Mouse (Mus musculus) kidney, postnatal 10 days (tissue): Measurements from ENCODE around the gene Ddr2.

Experiments used
- DNase-seq: peaks from one replicate; pipeline ENCODE4 v3.0.0; 2021; ENCODE audit warnings: mixed read lengths

The Ddr2 gene

DNA sequence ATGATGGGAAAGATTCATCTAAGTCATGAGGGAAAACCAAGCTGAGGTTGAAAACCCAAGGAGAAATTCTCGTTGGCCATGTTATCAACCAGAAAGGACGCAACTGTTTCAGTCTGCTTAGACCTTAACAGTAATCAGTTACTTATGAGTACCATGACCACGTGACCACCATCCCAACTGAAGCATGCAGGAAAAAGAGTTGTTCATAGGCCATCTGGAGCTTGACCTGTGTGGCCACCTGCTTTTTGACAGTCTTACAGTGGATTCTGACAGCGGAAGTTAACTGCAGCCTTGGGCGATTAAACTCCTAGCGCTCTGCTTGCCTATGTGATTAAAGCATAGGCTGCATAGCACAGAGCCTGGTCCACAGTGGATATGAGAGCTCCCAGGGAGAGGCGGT lies 23.9 kb downstream of the Ddr2 start:
- no peak for DNase-seq

DNA sequence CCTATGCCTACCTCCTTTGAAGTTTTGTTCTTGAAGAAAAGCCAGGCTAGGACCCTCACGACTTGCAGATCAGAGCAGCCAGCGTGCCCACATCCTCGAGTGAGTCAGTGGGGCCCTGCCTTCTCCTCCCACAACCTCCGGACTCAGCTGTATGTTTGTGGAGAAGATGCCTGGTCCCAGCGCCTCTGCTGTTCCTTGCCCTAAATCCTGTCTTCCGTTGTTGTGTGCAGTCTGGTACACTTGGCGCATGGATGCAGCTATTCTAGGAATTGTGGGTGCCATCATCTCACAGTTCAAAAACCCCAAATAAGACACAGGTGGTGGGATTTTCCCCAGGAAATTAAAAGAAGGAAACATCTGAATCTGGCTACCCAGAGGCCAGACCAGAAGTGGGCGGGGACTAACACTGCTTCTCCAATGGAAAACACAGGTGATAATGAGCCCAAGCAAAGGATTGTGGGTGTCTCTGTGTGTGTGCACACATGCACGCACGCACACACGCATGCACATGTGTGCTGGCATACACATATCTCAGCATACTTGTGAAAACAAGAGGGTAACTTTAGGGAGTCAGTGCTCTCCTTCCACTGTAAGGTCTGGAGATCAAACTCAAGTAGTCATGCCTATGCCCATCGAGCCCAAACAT lies 26.3 kb downstream of the Ddr2 start:
- DNase-seq, result no peak

DNA sequence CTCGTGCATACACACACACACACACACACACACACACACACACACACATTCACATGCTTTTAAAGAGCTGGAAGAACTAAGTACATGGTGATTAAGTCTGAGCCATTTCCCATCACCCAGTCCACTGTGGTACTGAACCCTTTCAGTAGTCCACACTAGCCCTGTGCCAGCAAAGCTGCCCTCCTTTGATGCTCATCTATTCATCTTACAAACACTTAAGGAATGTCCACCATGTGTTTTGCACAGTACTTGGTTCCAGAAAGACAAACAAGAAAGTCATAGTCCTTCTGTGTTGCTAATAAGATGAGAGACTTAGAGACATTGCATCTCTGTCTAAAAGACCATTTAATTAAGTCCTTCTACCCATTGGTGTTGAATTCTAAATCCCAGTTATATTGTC lies 29.7 kb downstream of the Ddr2 start:
- no peak for DNase-seq

DNA sequence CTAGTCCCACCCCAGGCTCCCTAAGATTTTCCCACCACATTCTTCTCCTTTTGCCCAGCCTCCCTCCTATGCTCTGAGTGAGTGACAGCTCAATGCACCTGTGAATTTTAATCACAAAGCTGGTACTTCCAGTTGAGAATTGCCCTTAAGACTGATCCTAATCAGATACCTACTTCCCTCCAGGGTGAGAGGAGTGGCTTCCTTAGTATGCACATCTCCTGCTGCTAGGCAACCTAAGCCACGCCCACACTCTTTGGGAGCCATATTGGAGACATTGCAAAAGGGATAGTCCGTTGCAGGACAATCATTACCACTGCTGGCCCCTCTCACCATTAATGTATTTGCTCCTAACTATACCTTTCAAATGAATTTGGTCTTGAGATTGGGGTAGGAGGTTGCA lies 31.1 kb downstream of the Ddr2 start:
- no peak for DNase-seq

DNA sequence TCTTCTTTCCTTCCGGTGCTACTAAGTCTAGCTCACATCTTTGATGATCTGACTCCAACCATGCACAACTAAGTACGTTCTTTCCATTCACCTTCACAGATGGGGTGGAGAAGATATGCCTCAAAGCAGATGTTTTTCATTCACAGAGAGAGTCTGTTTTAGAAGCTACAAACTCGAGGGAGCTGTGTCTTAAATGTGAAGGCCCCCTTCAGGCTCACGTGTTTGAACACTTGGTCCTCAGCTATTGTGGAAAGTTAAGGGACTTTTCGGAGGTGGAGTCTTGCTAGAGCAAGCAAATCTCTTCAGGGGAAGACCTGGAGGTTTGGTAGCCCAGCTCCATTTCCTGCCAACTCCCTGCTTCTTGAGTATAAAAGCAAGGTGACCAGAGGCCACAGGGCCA lies 34.2 kb downstream of the Ddr2 start:
- DNase-seq, result no peak

- no peak for DNase-seq
Measured at GRCm38 (mm10) chr1:170073768-170074167, 36.8 kb downstream of the Ddr2 start.

- no peak for DNase-seq
Measured at GRCm38 (mm10) chr1:170069143-170069542, 41.4 kb downstream of the Ddr2 start.

DNA sequence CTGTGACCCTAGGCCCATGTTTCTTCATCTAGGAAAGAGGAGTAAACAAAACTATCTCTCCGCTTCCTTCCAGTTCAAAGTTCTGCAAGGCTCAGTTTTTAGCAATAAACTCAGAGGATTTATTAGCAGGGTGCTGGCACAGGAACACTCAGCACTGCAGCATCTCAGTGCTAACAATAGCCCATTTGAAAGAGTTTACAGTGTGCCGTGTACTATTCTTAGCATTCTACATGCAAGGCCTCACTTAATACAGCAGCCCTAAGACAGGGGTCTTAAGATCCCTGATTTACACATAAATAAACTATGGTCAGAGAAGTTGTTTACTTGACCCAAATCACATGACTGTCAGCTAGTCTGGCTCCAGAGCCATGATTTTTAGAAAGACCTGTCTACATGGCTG lies 44.6 kb downstream of the Ddr2 start:
- DNase-seq, result no peak

DNA sequence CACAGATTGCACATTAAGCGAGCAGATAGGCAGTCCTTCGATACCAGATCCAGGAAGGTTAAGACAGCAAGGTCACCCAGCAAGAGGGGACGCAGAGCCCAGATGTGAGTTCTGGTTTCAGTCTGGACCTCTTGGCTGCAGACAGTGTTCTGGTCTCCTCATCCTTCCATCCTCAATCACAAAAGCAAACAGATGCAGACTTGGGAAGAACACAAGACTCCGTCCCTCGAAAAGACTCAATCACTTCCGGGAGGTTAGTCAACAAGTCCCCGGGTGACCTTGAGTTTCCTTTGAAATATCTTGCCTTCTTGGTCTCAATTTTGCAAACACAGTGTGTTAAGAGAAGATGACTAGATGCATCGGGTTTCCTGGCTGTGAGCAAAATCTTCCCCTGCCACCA lies 45.6 kb downstream of the Ddr2 start:
- DNase-seq, result no peak

- DNase-seq, result peak; percentile 73
Measured at GRCm38 (mm10) chr1:170064083-170064494, 46.5 kb downstream of the Ddr2 start.

DNA sequence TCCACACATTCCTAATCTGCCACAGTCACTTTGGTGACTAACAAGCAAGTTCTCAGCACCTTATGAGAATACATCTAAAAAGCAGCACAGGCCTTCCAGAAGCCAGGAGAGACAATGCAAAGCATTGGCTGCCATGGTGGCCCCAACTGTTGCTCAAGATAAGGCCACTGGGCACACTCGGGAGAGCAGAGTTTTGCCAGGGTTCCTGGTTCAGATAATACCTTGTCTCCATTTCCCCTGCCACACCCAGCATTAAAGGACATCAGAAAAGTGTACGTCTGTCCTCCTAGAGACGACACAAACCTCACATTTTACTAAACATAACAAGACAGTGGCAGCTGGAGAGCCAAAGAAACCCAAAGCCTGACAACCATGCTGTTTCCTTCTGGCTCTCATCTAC lies 50.3 kb downstream of the Ddr2 start:
- no peak for DNase-seq

DNA sequence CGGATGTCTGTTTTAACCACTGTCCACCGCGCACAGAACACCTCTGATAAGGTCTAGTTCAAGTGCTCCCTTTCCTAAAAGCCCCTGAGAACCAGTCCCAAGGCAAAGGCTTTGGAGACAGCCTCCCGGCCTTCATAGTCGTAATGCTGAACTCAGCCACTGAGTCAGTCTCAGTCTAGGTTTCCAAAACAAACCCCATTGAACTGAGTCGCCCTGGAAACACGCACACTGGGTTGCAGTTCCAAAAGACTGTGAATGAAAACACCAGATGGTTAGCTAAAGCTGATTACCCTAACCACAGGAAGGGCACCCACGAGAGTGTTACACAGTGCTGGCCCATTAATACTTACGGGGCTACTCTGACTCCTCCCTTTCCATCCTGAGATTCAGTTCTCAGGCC lies 51.2 kb downstream of the Ddr2 start:
- no peak for DNase-seq

DNA sequence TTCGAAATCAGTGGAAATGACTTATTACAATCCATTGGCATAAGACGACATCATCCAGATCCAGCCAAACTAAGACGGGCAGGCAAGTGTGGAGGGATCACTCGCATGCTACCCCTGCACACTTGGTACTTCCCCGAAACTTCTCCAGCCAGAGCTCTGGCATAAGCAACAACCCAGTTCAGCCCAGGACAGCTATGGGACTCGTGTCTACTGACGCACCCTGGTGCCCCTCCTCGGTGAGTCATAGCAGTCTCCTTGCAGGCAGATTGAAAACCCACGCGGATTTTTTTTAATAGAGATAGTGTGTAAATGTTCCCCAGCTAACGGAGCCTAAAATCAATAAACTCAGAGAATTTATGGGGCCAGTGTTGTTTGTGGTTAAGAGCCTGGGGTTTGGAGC lies 52.5 kb downstream of the Ddr2 start:
- DNase-seq, result no peak

DNA sequence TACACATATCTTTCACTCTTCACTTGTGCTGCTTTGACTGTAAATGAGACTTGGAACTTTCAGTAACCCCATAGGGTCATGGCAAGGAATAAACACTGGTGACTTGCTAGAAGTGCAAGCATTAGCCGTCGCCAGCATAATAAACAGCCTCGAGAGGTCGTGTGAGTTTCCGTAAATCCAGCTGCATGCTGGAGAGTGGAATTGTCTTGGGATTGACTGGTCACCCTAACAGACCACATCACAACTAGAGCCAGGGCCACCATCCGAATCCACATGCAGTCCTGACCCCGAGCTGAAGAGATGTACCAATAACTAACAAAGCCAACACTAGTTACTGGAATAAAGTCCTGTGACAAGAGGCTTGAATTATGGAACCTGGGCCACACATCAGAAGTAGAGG lies 53.0 kb downstream of the Ddr2 start:
- peak; percentile 40 for DNase-seq

GRCm38 (mm10) chr1:170056921-170057320 lies 53.6 kb downstream of the Ddr2 start:
- no peak for DNase-seq

DNA sequence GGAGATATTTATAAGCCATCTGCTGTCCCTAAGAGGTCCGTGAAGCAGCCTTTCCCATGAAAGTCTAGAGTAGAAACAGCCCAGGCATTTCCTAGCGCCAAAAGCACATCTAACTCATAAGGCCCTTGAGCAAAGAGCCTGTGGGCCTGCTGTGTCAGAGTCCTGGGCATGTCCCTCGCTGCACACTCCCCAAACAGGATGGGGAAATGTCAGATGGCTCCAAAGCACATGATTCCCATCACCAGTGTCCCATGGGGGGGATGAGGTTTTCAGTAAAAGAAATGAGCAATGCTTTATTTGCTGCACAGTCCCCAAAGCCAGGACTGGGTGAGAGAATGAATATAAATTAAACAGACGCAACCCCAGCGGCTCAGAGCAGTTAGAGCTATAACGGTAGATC lies 54.3 kb downstream of the Ddr2 start:
- peak; percentile 72 for DNase-seq

- no peak for DNase-seq
Measured at GRCm38 (mm10) chr1:170052469-170053065, 58.0 kb downstream of the Ddr2 start.

GRCm38 (mm10) chr1:170051631-170052177 lies 58.9 kb downstream of the Ddr2 start:
- no peak for DNase-seq

DNA sequence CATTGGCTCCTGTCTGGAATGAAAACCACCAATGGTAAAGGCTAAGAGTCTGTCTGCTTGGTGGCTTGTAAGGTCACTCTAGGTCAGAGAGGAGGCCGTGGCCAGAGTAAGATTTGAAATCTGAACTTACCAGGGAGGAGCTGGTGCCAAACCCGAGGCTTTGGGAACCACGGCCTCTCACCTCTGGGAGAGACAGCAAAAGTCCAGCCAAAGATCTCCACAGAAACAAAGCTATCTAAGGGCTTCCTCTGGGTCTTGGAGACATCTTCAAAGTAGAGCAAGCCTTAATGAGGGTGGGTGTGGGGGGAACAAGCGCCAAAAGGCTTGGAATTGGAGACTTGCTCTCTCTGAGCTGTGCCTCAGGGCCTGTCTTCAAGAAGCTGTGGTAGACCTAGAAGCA lies 62.1 kb downstream of the Ddr2 start:
- DNase-seq, result no peak

DNA sequence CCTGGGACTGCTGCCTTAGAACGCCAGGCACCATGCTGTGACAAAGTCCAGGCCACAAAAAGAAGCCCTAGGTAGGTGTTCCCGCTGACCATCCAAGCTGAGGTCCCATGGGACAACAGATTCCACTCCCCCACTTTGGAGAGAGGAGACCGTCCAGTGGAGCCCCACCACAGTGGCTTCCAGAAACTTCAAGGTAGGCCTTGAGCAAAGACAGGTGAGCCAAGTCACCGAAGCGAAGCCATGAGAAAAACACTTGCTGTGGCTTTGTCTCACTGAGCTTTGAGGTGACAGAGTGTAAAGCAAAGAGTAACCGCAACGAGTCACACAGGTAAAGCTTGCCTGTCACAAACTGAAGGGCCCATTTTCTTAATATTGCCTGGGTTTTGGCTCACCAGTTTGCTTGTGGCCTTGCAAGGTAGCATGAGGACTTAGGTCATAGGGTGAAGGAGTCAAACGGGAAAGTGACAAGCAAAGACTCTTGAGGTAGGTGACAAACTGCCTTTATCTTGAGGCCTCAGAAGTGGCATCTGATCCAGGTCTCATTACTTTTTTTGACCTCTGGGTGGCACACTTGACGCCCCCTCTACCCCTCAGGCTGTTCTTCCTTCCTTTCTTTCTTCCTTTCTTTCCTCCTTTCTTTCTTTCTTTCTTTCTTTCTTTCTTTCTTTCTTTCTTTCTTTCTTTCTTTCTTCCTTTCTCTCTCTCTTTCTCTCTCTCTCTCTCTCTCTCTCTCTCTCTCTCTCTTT lies 65.7 kb downstream of the Ddr2 start:
- no peak for DNase-seq

GRCm38 (mm10) chr1:170043753-170044152 lies 66.8 kb downstream of the Ddr2 start:
- no peak for DNase-seq

DNA sequence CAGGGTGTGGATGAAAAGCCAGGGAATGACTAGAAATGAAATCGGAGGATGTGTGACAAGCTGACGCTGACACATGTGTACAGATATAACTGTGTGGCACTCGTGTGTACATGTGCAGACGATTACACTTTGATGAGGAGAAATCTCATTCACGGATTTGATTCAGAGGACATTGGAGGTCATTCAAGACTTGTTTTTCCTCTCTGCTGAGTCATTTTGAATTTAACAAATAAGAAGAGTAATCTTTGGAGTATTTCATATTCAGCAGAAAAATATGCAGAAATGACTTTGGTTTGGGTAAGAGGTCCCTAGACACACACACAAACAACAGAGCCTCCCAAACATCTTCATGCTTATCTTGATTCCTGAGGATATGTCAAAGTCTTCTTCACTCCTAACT lies 67.6 kb downstream of the Ddr2 start:
- DNase-seq, result no peak

- no peak for DNase-seq
Measured at GRCm38 (mm10) chr1:170039402-170039801, 71.2 kb downstream of the Ddr2 start.

DNA sequence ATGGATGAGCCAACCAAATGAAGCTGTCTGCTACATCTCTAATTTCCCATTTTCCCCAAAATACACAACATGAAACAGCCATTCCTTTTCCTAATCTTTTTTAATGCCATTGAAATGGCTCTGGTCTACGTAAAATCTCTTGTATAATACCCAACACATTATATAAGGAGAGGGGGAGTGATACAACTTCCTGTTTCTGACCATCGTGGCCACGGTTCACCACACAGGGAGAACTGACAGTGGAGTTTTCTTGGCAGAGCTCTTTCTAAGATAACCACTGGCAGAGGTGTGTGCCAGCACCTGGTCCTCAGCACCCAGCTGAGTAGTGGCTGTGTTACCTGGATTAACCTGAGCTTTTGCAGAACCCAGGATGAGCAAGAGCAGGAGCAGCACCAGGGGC lies 75.0 kb downstream of the Ddr2 start:
- DNase-seq, result no peak
